Mouse (Mus musculus) spleen, adult 2 months (tissue): ENCODE results near the gene Calcrl. TPM values are rescaled to one million over a fixed set of nuclear protein-coding genes. Genes with fewer than 3 reads are reported as not detected.

Experiments
- DNase-seq, 2 experiments: peaks; one replicate each; pipeline versions ENCODE4 v3.0.0 to v3.0.0-alpha.2; 2012 to 2021; ENCODE audit warnings: low spot score in 2 of 2, low read depth in 1 of 2
- H3K27ac ChIP-seq: fragments of 200-500 bp; 2 replicates; pipeline ENCODE4 v1.5.1; 2012; ENCODE audit warnings: low read length, inconsistent platforms; ENCODE audit not compliant: insufficient read depth
- H3K27me3 ChIP-seq: fragments of 200-500 bp; 2 replicates; pipeline ENCODE4 v1.6.1; 2012; ENCODE audit warnings: mild to moderate bottlenecking, moderate library complexity, low read length, inconsistent platforms; ENCODE audit not compliant: control insufficient read depth, insufficient read depth
- H3K36me3 ChIP-seq: fragments of 200-500 bp; 2 replicates; pipeline ENCODE4 v1.6.1; 2012; ENCODE audit warnings: mild to moderate bottlenecking, low read length, inconsistent platforms; ENCODE audit not compliant: control insufficient read depth, insufficient read depth
- H3K4me1 ChIP-seq: fragments of 200-500 bp; 2 replicates; pipeline ENCODE4 v1.6.1; 2011; ENCODE audit warnings: inconsistent platforms; ENCODE audit not compliant: control insufficient read depth, insufficient read depth, insufficient read length
- H3K4me3 ChIP-seq: fragments of 200-500 bp; 2 replicates; pipeline ENCODE4 v1.5.1; 2011; ENCODE audit warnings: mild to moderate bottlenecking, inconsistent platforms; ENCODE audit not compliant: insufficient read depth, insufficient read length; ENCODE audit errors: extremely low read depth
- CTCF ChIP-seq: fragments of 200-500 bp; IDR thresholded peaks from 2 replicates; pipeline ENCODE4 v1.5.1; 2011; ENCODE audit warnings: mild to moderate bottlenecking, inconsistent platforms; ENCODE audit not compliant: insufficient read depth, insufficient read length, insufficient replicate concordance; ENCODE audit errors: extremely low read depth
- POLR2A ChIP-seq: fragments of 200-500 bp; IDR thresholded peaks from 2 replicates; pipeline ENCODE4 v1.6.1; 2011; ENCODE audit warnings: low read depth, low read length, inconsistent platforms
- WGBS: fragments of 180-500 bp; shearing (Covaris S2); methylation state at CpG from one replicate; pipeline ENCODE4 v1.1.7; 2018; 5-methylcytosine and 5-hydroxymethylcytosine counted together
- polyA plus RNA-seq: library from polyadenylated mRNA; depleted of rRNA; stranded (reverse); fragments of >200 nt; gene quantifications from 2 replicates; pipeline ENCODE4 v1.2.3, GENCODE M21; 2012

The Calcrl gene
- polyA plus RNA-seq, 1 experiment, result 6.0 TPM

DNA sequence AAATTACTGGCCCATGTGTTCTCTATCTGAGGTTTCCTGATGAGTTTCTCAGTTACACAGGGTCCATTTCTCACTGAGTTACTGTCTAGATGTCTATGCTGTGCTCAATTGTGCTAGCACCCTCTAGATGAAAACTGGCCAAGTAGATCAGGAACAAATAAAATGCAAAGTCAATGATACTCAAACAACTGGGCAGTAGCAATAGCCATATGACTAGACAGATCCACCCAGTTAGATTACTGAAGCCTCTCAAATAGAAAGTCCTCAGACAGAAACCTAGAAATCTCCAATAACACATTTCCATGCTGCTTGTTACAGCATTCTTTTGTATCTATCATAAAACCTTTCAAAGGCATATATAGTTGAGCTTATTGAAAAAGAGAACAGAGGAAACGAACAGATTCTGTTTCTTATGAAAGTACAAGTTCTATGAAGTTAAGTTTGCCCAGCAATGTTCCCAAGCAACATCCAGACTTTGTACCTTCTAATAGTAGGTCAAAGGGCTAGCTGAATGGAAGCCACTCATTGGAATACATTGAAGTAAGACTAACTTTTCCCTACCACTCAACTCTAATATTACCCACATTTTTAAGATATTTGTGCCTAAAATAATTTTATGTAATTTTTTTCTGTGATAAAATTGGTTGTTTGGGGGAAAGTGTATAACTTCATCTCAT is 87.3 kb downstream of the Calcrl start:
- no peak for TF ChIP-seq POLR2A
- no peak for TF ChIP-seq CTCF
- no peaks in the 10 kb centered on the region for H3K4me1 ChIP-seq
- no peak overlapping the region for H3K4me3 ChIP-seq
- no peaks in the 10 kb centered on the region for H3K27me3 ChIP-seq
- DNase-seq, result no peak
- peaks cover 8% of the 10 kb centered on the region; the same call in 1 of the 2 replicates for H3K36me3 ChIP-seq
- 89% methylated on average over 1 of the region's 1 CpGs for WGBS
- H3K27ac ChIP-seq, result no peak overlapping the region

DNA sequence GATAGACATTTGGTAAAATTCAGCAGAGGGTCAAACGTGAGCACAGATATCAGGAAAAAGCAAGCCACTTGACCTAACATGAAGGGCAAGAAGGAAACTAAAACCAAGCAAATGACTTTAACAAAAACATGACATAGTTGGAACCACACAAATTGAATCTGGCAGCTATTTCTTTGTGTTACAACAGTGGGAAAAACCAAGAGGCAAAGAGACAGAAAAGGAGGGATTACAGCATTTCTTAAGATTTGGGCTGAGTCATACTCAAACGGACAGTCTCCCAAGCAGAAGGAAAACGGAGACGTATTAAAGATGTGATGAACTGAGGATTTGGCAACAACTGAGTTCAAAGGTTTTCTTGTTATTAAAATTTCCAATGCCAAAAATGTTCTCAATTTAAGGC is 88.9 kb downstream of the Calcrl start:
- Histone ChIP-seq H3K27ac (no peak overlapping the region), H3K27me3 (no peaks in the 10 kb centered on the region), H3K36me3 (peaks cover 9% of the 10 kb centered on the region; the same call in 1 of the 2 replicates), H3K4me3 (no peak overlapping the region), H3K4me1 (no peaks in the 10 kb centered on the region)
- TF ChIP-seq POLR2A (no peak), CTCF (no peak)
- 90% methylated on average over 4 of the region's 4 CpGs for WGBS
- no peak for DNase-seq

DNA sequence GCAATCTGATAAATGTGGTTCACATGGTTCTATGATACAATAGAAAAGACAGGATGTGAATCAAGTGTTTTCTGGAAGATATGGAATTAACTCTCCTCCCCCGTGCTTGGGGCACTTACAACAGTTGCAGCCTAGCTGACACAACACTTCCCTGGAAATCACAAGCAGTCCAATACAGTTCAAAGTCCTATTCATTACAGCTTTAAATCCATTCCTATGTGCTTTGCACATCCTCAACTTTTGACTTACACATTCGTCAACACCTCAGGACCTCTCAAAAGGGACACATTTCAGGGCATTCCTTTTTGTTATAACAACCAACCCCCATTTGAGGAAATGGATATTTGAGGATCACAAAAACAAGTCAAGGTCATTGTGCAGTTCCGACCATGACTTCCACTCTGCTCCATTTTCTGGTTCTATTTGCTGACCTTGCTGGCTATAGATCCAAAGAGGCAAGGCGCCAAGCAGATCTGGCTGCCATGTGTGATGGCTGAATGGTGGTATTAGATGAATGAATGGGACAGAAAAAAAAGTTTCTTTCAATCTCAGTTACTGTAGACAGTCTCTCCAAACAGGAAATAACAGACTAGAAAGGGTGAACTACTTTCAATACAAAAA is 108.9 kb downstream of the Calcrl start:
- Histone ChIP-seq H3K27ac (no peak overlapping the region), H3K36me3 (no peaks in the 10 kb centered on the region), H3K27me3 (no peaks in the 10 kb centered on the region), H3K4me1 (no peaks in the 10 kb centered on the region), H3K4me3 (no peak overlapping the region)
- 82% methylated on average over 4 of the region's 4 CpGs for WGBS
- no peak for DNase-seq
- TF ChIP-seq POLR2A (no peak), CTCF (no peak)

DNA sequence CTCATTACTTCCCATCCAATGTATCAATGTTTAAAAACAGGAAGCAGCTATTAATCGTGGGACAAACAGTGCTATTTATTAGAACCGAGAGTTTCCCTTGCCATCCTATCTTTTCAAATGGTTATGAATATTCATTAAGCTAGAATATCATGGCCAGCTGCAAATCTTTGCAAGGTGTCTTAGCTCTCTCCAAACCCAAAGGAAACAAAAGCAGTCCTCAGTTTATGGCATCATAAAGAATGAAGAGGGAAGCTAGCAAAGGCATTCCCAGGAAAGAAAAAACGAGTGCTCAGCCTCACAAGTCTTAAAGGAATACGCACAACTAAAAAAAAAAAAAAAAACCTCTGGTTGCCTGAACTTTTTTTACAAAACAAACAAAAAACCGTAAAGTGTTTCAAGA is 128.7 kb downstream of the Calcrl start:
- WGBS, result 60% methylated on average over 5 of the region's 5 CpGs
- TF ChIP-seq CTCF (no peak), POLR2A (no peak)
- no peak for DNase-seq
- Histone ChIP-seq H3K36me3 (no peaks in the 10 kb centered on the region), H3K27ac (no peak overlapping the region), H3K4me3 (no peak overlapping the region), H3K27me3 (no peaks in the 10 kb centered on the region), H3K4me1 (no peaks in the 10 kb centered on the region)

DNA sequence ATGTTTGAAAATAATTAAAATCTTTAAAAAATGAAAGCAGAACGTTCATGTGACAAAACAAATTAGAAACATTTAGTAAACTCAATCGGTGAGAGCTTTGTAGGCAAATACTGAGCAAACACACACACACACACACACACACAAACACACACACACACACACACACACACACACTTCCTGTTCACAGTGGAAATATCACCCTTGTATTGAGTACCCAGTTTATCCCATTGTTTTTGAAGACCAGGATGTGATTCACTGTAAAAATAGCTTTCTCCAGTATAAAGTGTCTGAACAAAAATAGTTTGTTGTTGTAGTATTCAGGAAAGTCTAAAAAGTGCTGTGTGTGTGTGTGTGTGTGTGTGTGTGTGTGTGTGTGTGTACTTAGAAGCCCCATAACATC is 130.1 kb downstream of the Calcrl start:
- no peak overlapping the region for H3K4me3 ChIP-seq
- TF ChIP-seq CTCF (no peak), POLR2A (no peak)
- 68% methylated on average over 2 of the region's 2 CpGs for WGBS

DNA sequence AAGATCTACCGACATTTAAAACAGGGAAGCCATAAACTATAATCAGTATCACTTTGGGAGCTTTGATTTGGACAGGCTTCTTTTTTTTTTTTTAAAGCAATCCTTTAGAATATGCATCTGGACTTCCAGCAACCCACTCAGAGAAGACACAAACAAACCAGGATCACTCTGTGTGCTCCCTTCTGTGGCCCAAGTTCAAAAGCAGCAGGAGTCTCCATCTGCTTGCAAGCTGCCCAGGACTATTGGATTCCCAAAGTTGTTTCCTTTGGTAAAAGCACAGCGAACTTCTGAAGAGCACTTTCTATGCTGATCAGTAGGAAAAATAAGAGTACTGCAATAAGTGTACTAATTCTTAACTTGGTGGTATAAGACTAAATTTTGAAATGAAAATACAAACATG is 130.6 kb downstream of the Calcrl start:
- H3K27me3 ChIP-seq, result no peaks in the 10 kb centered on the region
- WGBS, result 84% methylated on average over 2 of the region's 2 CpGs
- H3K36me3 ChIP-seq, result no peaks in the 10 kb centered on the region
- no peak overlapping the region for H3K4me3 ChIP-seq
- TF ChIP-seq CTCF, result no peak
- no peak for TF ChIP-seq POLR2A
- no peak overlapping the region for H3K27ac ChIP-seq
- no peaks in the 10 kb centered on the region for H3K4me1 ChIP-seq
- DNase-seq, result no peak

More for the DNA sequence above, 130.1 kb downstream of the Calcrl start:
- DNase-seq, result no peak
- no peak overlapping the region for H3K27ac ChIP-seq
- H3K27me3 ChIP-seq, result no peaks in the 10 kb centered on the region
- H3K4me1 ChIP-seq, result no peaks in the 10 kb centered on the region
- H3K36me3 ChIP-seq, result no peaks in the 10 kb centered on the region

DNA sequence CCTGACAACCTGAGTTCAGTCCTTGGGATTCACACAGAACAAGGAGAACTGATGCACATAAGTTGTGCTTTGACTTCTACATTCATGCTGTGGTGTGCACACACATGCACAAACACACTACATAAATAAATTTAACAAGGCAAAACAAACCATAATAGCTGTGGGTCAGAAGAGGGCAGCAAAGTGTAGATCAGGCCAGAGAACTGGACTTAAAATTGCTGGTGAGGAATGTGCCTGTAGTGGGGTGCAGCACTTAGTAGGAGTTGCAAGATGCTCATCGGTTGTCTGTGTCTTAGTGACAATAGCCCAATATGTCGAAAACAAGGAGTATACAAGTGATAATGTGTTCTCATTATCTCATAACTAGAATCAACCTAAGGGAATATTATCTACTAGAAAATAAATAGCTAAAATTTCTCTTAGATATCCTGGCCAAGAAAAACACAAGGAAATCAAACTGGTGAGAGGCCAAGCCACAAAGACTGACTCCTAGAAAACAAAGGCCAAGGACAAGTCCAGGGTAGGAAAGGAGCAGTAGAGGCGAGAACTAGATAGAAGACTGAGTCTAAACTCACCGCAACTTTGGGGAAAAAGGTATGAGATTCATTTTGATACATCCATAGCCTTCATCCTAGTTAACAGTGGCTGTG is 132.7 kb downstream of the Calcrl start:
- no peak overlapping the region for H3K4me3 ChIP-seq
- no peak for DNase-seq
- 86% methylated on average over 4 of the region's 4 CpGs for WGBS

More for the DNA sequence above, 132.7 kb downstream of the Calcrl start:
- H3K27me3 ChIP-seq, result no peaks in the 10 kb centered on the region
- no peak for TF ChIP-seq POLR2A
- no peak for TF ChIP-seq CTCF
- H3K36me3 ChIP-seq, result no peaks in the 10 kb centered on the region
- no peak overlapping the region for H3K27ac ChIP-seq
- no peaks in the 10 kb centered on the region for H3K4me1 ChIP-seq
